Mouse (Mus musculus): ENCODE results near the gene Nup214. TPM values are rescaled to one million over a fixed set of nuclear protein-coding genes. Genes with fewer than 3 reads are reported as not detected.

The Nup214 gene
- total and polyA plus RNA-seq, 3 experiments, result 13.9 to 106 (median 50.9) TPM

DNA sequence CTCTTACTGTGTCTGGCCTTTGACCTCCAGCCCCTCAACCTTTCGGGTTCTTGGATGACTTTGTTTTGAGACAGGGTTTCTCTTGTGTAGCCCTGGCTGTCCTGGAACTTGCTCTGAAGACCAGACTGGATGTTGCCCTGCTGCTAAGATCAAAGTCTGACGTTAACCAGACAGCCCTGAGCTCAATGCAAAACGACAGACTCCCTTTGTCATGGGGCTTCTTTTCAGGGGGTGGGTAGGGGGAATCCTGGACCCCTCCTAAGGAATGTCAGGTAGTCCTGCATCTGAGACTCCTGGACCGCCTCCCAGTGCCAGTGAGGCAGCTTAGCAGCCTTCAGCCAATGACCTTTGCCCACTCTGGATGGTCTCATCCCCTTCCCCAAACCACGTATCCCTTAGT is 84.5 kb downstream of the Nup214 start:
- no peak for DNase-seq (ENCODE audit: extremely low read depth)
- TF ChIP-seq ZNF384 (IDR thresholded peaks at IDR 0.05; ENCODE audit: low read depth, low read length) (no peak), BHLHE40 (IDR thresholded peaks at IDR 0.05; ENCODE audit: low read depth, low read length) (no peak), MXI1 (IDR thresholded peaks at IDR 0.05; ENCODE audit: low read depth, low read length) (no peak), RAD21 (IDR thresholded peaks at IDR 0.05; ENCODE audit: low read depth, low read length) (no peak), CTCF (conservative IDR thresholded peaks at IDR 0.05 in 1 of 2, IDR thresholded peaks at IDR 0.05 in 1 of 2; ENCODE audit: low read depth in 2 of 2, low read length in 2 of 2) (no peak), JUND (conservative IDR thresholded peaks at IDR 0.05; ENCODE audit: low read depth, low read length) (no peak), SMC3 (IDR thresholded peaks at IDR 0.05; ENCODE audit: low read depth, low read length) (no peak)
- no peak overlapping the region for H3K4me2 ChIP-seq (ENCODE audit: insufficient read depth, low read depth, poor library complexity, severe bottlenecking)
- H3K9ac ChIP-seq (ENCODE audit: insufficient read depth, low read depth), result no peak overlapping the region
- no peaks in the 10 kb centered on the region for H3K79me2 ChIP-seq (replicated peaks; ENCODE audit: control insufficient read depth, extremely low read depth, insufficient read depth, poor library complexity, severe bottlenecking)
- in situ Hi-C loops (cut with MboI; ENCODE audit: low pct_ligation_motif_present, low pct_unique_long_range_greater_than_20kb, low sequenced_read_pairs), result no loop called here
- H3K27ac ChIP-seq (ENCODE audit: insufficient read depth, low read depth), result no peak overlapping the region
- H3K27me3 ChIP-seq (replicated peaks), result peaks cover 10% of the 10 kb centered on the region
- no peaks in the 10 kb centered on the region for H3K9me3 ChIP-seq (replicated peaks; ENCODE audit: low read length)
- H3K36me3 ChIP-seq (replicated peaks in 1 of 2; ENCODE audit: control insufficient read depth in 1 of 2, insufficient read depth in 1 of 2, low read length in 1 of 2), result peaks cover 0 to 5% of the 10 kb centered on the region in 2 experiments
- H3K4me1 ChIP-seq (ENCODE audit: control insufficient read depth in 1 of 2, insufficient read depth in 2 of 2), result peaks cover 0 to 9% of the 10 kb centered on the region in 2 experiments; a peak in 3 of 4 replicates
- no peak overlapping the region for H3K4me3 ChIP-seq (replicated peaks in 1 of 3; ENCODE audit: low read depth in 2 of 3, low read length in 2 of 3, poor library complexity in 1 of 3)
- dilution Hi-C loops (cut with MboI; ENCODE audit: extremely low pct_ligation_motif_present, extremely low pct_unique_long_range_greater_than_20kb, low sequenced_read_pairs), result no loop called here

- Histone ChIP-seq H3K27me3 (replicated peaks) (peaks cover 10% of the 10 kb centered on the region), H3K79me2 (replicated peaks; ENCODE audit: control insufficient read depth, extremely low read depth, insufficient read depth, poor library complexity, severe bottlenecking) (no peaks in the 10 kb centered on the region), H3K9me3 (replicated peaks; ENCODE audit: low read length) (no peaks in the 10 kb centered on the region), H3K9ac (ENCODE audit: insufficient read depth, low read depth) (no peak overlapping the region), H3K4me3 (replicated peaks in 1 of 3; ENCODE audit: low read depth in 2 of 3, low read length in 2 of 3, poor library complexity in 1 of 3) (no peak overlapping the region), H3K4me2 (ENCODE audit: insufficient read depth, low read depth, poor library complexity, severe bottlenecking) (no peak overlapping the region), H3K27ac (ENCODE audit: insufficient read depth, low read depth) (no peak overlapping the region), H3K36me3 (replicated peaks in 1 of 2; ENCODE audit: control insufficient read depth in 1 of 2, insufficient read depth in 1 of 2, low read length in 1 of 2) (peaks cover 0 to 2% of the 10 kb centered on the region in 2 experiments), H3K4me1 (ENCODE audit: control insufficient read depth in 1 of 2, insufficient read depth in 2 of 2) (peaks cover 0 to 12% of the 10 kb centered on the region in 2 experiments; a peak in 3 of 4 replicates)
- in situ Hi-C loops (cut with MboI; ENCODE audit: low pct_ligation_motif_present, low pct_unique_long_range_greater_than_20kb, low sequenced_read_pairs) (no loop called here), dilution Hi-C loops (cut with MboI; ENCODE audit: extremely low pct_ligation_motif_present, extremely low pct_unique_long_range_greater_than_20kb, low sequenced_read_pairs) (no loop called here)
- DNase-seq (ENCODE audit: extremely low read depth), result no peak
- TF ChIP-seq SMC3 (IDR thresholded peaks at IDR 0.05; ENCODE audit: low read depth, low read length) (no peak), NRF1 (IDR thresholded peaks at IDR 0.05; ENCODE audit: low read depth, low read length) (no peak), ZNF384 (IDR thresholded peaks at IDR 0.05; ENCODE audit: low read depth, low read length) (no peak), JUND (conservative IDR thresholded peaks at IDR 0.05; ENCODE audit: low read depth, low read length) (no peak), MXI1 (IDR thresholded peaks at IDR 0.05; ENCODE audit: low read depth, low read length) (no peak), USF1 (IDR thresholded peaks at IDR 0.05; ENCODE audit: low read depth, low read length) (no peak), ZC3H11A (IDR thresholded peaks at IDR 0.05; ENCODE audit: low read depth, low read length) (no peak), NELFE (IDR thresholded peaks at IDR 0.05; ENCODE audit: low read depth, low read length) (no peak), ETS1 (conservative IDR thresholded peaks at IDR 0.05; ENCODE audit: low read depth, low read length) (no peak), PAX5 (IDR thresholded peaks at IDR 0.05; ENCODE audit: low read length) (no peak), TCF12 (IDR thresholded peaks at IDR 0.05; ENCODE audit: low read depth, low read length) (no peak), MAX (IDR thresholded peaks at IDR 0.05; ENCODE audit: low read length) (no peak), JUN (IDR thresholded peaks at IDR 0.05; ENCODE audit: insufficient read depth, low read depth, low read length) (no peak), MYC (IDR thresholded peaks at IDR 0.05; ENCODE audit: low read depth, low read length) (no peak), GABPA (IDR thresholded peaks at IDR 0.05; ENCODE audit: insufficient replicate concordance, low read depth, low read length) (no peak), MEF2A (IDR thresholded peaks at IDR 0.05; ENCODE audit: borderline replicate concordance, low read depth, low read length) (no peak), MAFK (IDR thresholded peaks at IDR 0.05; ENCODE audit: insufficient replicate concordance, low read length) (no peak)
These were observed 85.4 kb downstream of the Nup214 start for GRCm38 (mm10) chr2:32059613-32060012.

Data from CH12.LX (cell line).